Mouse (Mus musculus) ovary, adult 2 months (tissue): ENCODE measurements around the gene Fgfrl1. TPM values are rescaled to one million over a fixed set of nuclear protein-coding genes. Genes with fewer than 3 reads are reported as not detected.

ENCODE experiments used
- polyA plus RNA-seq: library from polyadenylated mRNA; depleted of rRNA; stranded (reverse); fragments of >200 nt; gene quantifications from 2 replicates; pipeline ENCODE4 v1.2.3, GENCODE M21; 2012; rRNA removed

The Fgfrl1 gene
- polyA plus RNA-seq, result 149 and 161 TPM in 2 replicates

DNA sequence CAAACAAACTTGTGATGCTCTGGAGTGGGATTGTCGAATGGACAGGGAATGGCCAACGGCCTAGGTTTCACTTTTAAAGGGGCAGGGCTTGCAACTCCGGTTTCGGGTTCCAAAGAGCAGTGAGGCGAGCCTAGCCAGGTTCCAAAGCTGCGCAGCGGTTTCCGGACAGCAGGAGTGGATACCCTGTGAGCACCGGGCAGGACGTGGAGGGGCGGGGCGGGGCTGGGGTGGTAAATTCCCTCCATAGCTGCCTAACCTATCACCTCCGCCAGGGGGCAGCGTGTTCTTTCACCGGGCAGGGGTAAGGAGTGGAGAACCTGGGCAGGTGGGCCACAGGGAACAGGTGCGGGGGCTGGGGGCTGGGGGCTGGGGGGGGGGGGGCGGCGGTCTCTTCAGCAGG is at the start of gene Fgfrl1:
Fgfrl1 (plus strand) TSS at position 112 of the 400 bp plus-strand sequence.

DNA sequence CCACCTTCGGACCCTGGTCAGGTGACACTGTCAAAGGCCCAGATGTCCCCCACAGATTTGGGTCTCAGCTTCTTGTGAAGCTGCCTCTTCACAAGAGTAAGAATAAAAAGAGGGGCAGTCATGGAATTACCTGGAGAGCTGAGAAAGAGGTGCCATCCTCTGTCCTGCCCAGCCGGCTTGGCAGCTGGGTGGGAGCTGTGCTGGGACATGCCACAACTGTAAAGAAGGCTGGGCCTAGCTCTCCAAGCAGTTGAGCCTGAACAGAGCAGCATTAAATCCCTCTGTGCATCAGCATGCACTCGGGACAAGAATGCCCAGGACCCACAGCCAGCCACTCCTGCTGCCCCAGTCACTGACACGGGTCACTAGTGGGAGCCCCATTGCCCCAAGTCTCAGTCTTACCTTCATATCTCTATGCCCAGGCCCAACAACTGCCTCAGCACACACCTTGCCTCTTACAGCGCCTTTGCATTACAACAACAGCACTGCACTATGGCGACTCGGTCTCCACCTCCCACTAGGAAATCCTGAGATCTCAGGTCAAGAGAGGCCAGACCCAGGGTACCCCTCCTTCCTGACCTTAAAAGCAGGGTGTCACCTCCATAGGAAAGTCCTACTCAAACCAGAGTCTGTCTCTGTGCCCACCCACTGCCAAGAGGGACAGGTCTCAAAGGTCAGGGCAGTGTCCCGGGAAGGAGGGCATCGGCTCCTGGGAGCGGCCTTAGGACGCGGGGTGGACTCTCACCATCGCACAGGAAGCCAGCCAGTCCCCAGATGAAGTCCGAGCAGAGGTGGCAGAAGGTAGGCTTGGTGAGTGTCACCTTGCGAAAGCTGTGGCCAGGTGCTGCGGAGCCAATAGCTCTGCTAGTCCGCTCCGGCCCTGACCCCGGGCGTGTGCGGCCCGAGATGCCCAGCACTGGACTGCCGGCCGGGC is 32.2 kb upstream of the Fgfrl1 start, which contains the start of gene Idua:
Idua (plus strand) TSS at position 634 of the 934 bp plus-strand sequence.

DNA sequence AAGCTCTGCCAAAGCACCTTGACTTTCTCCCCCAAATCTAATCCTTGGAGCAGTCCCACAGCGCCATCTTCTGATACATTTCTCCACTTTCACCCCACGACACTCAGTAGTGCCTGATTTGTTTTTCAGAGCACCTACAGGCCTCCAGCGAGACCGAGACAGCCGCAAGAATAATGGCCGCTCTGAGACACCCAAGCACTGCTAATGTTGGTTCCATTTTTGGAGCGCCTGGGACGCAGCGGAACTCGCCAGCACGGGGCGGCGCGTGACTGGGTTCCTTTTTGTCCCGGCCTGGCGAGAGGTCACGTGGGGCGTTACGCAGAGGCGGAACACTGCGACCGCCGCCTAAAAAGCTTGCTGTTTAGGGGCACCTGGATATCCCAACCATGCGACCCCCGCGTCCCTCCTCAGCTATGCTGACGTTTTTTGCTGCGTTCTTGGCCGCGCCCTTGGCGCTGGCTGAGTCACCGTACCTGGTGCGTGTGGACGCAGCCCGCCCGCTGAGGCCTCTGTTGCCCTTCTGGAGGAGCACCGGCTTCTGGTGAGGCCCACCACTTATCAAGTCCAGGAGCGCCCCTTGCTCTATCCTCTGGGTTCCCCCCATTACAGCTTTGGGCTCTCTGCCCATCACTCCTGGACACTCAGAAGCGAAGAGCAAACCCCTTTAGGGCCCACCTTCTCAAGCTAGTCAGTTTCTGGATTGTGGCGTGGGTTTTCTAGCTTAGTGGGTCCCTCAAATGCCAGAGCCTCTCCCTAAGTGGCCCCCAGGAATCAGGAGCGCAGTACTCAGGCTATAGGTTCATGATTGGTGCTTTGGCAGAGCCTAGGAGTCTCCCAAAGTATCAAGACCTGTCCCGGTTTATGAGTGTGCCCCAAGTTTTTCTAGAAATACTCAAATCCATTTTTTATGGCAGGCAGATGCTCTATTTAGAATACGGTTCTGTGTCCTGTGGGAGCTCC is 22.9 kb upstream of the Fgfrl1 start, which contains the start of gene Dgkq:
Dgkq (minus strand) TSS at position 696 of the 960 bp plus-strand sequence.

DNA sequence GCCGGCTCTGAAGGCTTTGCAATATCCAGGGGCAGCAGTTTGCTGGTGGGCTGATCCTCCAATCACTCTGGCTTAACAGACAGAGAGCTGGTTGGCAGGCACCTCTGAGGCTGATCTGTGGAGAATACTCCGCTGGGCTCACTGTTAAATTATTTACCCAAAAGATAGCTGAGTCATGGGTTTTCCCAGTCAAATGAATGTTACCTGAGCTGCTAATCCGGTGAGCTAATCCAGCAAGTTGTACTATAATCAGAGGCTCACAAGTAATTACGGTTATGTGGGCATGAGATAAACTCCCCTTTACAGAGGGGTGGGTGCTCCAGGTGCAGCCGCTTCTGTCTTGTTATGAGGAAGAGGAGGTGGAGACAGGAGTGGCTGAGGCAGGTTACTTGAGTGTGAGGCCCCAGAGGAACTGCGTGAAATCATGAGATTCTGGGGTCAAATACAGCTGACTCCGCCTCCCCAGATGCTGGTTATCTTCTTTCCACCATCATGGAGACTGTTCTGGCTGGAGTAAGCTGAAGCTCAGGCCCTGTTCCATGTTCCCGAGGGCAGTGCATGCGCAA is 16.8 kb upstream of the Fgfrl1 start, which contains the start of gene Slc26a1:
Slc26a1 (minus strand) TSS at position 319 of the 566 bp plus-strand sequence.

Other genes starting within 250 kb of the Fgfrl1 start
- 8.2 and 8.5 TPM in 2 replicates for gene Mfsd7a, start 243.5 kb upstream of the Fgfrl1 start, polyA plus RNA-seq
- 8.2 and 10.2 TPM in 2 replicates for gene Pcgf3, start 231.2 kb upstream of the Fgfrl1 start, polyA plus RNA-seq
- 0.43 and 0.84 TPM in 2 replicates for gene Cplx1, start 142.4 kb upstream of the Fgfrl1 start, polyA plus RNA-seq
- 75.6 and 91.0 TPM in 2 replicates for gene Gak, start 62.6 kb upstream of the Fgfrl1 start, polyA plus RNA-seq
- gene Tmem175, start 62.6 kb upstream of the Fgfrl1 start, polyA plus RNA-seq, result 74.6 and 81.8 TPM in 2 replicates
- gene Idua, start 32.1 kb upstream of the Fgfrl1 start, polyA plus RNA-seq, result 36.6 and 38.5 TPM in 2 replicates
- gene Dgkq, start 22.7 kb upstream of the Fgfrl1 start, polyA plus RNA-seq, result 35.9 and 39.0 TPM in 2 replicates
- gene Slc26a1, start 16.8 kb upstream of the Fgfrl1 start, polyA plus RNA-seq, result 0.32 and 0.47 TPM in 2 replicates
- 0.44 and 0.84 TPM in 2 replicates for gene Rnf212, start 82.6 kb downstream of the Fgfrl1 start, polyA plus RNA-seq
- gene Tmed11, start 103.0 kb downstream of the Fgfrl1 start, polyA plus RNA-seq, result not detected in 2 replicates
- gene Vmn2r8, start 116.5 kb downstream of the Fgfrl1 start, polyA plus RNA-seq, result not detected in 2 replicates
- not detected in 2 replicates for gene Vmn2r9, start 160.2 kb downstream of the Fgfrl1 start, polyA plus RNA-seq